Mouse (Mus musculus): ENCODE data around the gene Tfam.

DNA sequence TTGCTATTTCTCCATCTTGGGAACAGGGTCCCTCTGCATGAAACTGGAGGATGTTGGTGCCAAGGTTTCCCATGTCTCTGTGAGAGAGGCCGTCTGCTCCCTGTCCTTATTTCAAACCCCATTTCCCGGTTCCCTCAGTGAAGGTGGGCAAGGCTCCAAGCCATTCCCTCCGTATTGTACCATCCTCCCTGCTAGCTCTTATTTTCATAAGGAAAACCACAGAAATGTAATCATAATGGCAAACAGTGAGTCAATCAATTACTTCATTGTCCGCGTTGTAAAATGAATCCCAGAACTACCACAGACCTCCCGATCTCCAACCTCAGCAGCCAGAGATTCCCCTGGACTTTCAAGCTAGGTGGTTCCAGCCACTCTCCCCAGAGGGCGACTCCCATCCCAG, 53.0 kb downstream of the Tfam start:
- TF ChIP-seq POLR2A (IDR thresholded peaks at IDR 0.05; ENCODE audit: low read depth, low read length) (no peak), CTCF (conservative IDR thresholded peaks at IDR 0.05 in 1 of 2, IDR thresholded peaks at IDR 0.05 in 1 of 2; ENCODE audit: low read depth in 2 of 2, low read length in 2 of 2) (no peak), ETS1 (conservative IDR thresholded peaks at IDR 0.05; ENCODE audit: low read depth, low read length) (no peak), EP300 (IDR thresholded peaks at IDR 0.05; ENCODE audit: low read length) (no peak), RAD21 (IDR thresholded peaks at IDR 0.05; ENCODE audit: low read depth, low read length) (no peak)
